Mouse (Mus musculus) adrenal gland, postnatal 10 days (tissue): ENCODE measurements around the gene Hs3st3b1. TPM values are rescaled to one million over a fixed set of nuclear protein-coding genes. Genes with fewer than 3 reads are reported as not detected.

Experiments
- DNase-seq: peaks from one replicate; pipeline ENCODE4 v3.0.0; 2021; ENCODE audit warnings: mixed read lengths
- total RNA-seq, 2 experiments: library from RNA; stranded (reverse); gene quantifications; 2 replicates each; pipeline ENCODE4 v1.2.3; 2021

Gene Hs3st3b1
- total RNA-seq, 2 experiments from 2014 or later: 5.4 to 9.6 TPM

GRCm38 (mm10) chr11:63923386-63923785, 1.3 kb upstream of the Hs3st3b1 start:
- peak; percentile 28 for DNase-seq

- peak; percentile 24 for DNase-seq
Observed at GRCm38 (mm10) chr11:63921044-63921951, 792 bp downstream of the Hs3st3b1 start.

GRCm38 (mm10) chr11:63920531-63920930, 1.6 kb downstream of the Hs3st3b1 start:
- peak; percentile 85 for DNase-seq

- DNase-seq: peak; percentile 20
Observed at GRCm38 (mm10) chr11:63919211-63920098, 2.6 kb downstream of the Hs3st3b1 start.

- peak; percentile 24 for DNase-seq
Observed at GRCm38 (mm10) chr11:63918321-63919105, 3.6 kb downstream of the Hs3st3b1 start.

- no peak for DNase-seq
Observed at GRCm38 (mm10) chr11:63917561-63917960, 4.5 kb downstream of the Hs3st3b1 start.

- peak; percentile 84 for DNase-seq
Observed at GRCm38 (mm10) chr11:63914388-63914787, 7.7 kb downstream of the Hs3st3b1 start.

- DNase-seq: no peak
Observed at GRCm38 (mm10) chr11:63913936-63914335, 8.2 kb downstream of the Hs3st3b1 start.

GRCm38 (mm10) chr11:63911001-63911400, 11.1 kb downstream of the Hs3st3b1 start:
- no peak for DNase-seq

- DNase-seq: no peak
Observed at GRCm38 (mm10) chr11:63909961-63910360, 12.1 kb downstream of the Hs3st3b1 start.

- DNase-seq: no peak
Observed at GRCm38 (mm10) chr11:63908500-63908899, 13.6 kb downstream of the Hs3st3b1 start.

- peak; percentile 35 for DNase-seq
Observed at GRCm38 (mm10) chr11:63906552-63907353, 15.3 kb downstream of the Hs3st3b1 start.

- DNase-seq: no peak
Observed at GRCm38 (mm10) chr11:63904787-63905186, 17.3 kb downstream of the Hs3st3b1 start.

GRCm38 (mm10) chr11:63898509-63899168, 23.5 kb downstream of the Hs3st3b1 start:
- no peak for DNase-seq

- no peak for DNase-seq
Observed at GRCm38 (mm10) chr11:63897856-63898508, 24.1 kb downstream of the Hs3st3b1 start.

GRCm38 (mm10) chr11:63897011-63897410, 25.1 kb downstream of the Hs3st3b1 start:
- no peak for DNase-seq

GRCm38 (mm10) chr11:63894188-63894587, 27.9 kb downstream of the Hs3st3b1 start:
- DNase-seq: peak; percentile 22

GRCm38 (mm10) chr11:63893557-63893956, 28.5 kb downstream of the Hs3st3b1 start:
- no peak for DNase-seq

GRCm38 (mm10) chr11:63891479-63892020, 30.5 kb downstream of the Hs3st3b1 start:
- no peak for DNase-seq

- no peak for DNase-seq
Observed at GRCm38 (mm10) chr11:63883385-63883784, 38.7 kb downstream of the Hs3st3b1 start.
